Mouse (Mus musculus): ENCODE measurements around the gene Pilrb1.

The Pilrb1 gene

DNA sequence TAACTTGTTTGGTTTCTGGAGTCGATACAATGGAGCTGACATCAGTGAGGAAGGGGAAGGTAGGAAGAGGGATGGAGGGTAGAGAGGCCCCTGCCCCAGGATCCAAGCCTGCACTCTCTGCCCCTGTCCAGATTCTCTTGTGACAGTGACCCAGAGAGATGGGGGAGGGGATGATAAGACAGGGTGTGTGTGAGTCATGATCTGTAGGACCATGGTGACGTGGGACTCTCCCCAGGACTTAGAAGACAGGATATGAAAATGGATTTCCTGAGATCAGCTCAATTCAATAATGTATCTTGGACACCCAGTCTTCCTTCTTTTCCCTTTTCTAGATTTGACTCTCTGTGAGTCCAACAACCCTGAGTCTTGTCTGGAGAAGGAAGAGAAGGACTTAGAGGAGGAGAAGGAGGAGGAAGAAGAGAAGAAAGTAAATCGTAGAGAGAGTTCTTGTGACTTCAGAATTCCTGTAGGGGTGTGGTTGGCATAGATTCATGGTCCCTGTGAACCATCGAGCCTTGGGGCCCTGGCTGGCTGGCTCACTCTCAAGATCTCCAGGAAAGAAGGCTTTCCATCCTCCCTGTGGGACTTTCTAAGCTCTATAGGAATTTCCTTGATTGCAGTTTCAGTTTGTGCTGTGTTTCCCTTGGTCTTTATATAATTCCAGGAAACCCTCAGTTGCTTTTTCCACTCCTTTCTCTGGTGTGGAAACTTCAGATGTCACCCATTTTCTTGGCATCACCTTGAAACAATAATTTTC, 40.3 kb downstream of the Pilrb1 start:
- Histone ChIP-seq H3K27me3 (ENCODE audit: control insufficient read depth, insufficient read depth, low read length, poor library complexity, severe bottlenecking) (no peaks in the 10 kb centered on the region), H3K36me3 (ENCODE audit: control insufficient read depth, insufficient read depth, low read length, poor library complexity, severe bottlenecking) (no peaks in the 10 kb centered on the region)
- no peak for DNase-seq (ENCODE audit: low read depth, low spot score)

DNA sequence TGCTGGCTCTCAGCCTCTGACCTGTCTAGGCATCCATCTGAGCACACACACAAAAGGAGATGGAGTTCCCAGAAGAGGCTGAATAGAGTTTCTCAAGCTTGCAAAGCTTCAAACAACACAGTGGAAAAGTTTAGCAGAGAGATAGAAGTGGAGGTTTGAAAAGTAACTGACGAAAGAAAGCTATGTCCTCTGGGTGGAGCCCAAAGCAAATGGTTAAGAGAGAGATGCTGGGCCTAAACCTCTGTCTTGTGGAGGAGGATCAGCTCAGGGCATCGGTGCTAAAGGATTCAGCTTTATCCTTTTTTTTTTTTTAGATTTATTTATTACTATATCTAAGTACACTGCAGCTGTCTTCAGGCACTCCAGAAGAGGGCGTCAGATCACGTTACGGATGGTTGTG, 49.6 kb downstream of the Pilrb1 start:
- Histone ChIP-seq H3K36me3 (ENCODE audit: control insufficient read depth, insufficient read depth, low read length, poor library complexity, severe bottlenecking) (no peaks in the 10 kb centered on the region), H3K27me3 (ENCODE audit: control insufficient read depth, insufficient read depth, low read length, poor library complexity, severe bottlenecking) (no peaks in the 10 kb centered on the region)
- DNase-seq (ENCODE audit: low read depth, low spot score) = no peak

DNA sequence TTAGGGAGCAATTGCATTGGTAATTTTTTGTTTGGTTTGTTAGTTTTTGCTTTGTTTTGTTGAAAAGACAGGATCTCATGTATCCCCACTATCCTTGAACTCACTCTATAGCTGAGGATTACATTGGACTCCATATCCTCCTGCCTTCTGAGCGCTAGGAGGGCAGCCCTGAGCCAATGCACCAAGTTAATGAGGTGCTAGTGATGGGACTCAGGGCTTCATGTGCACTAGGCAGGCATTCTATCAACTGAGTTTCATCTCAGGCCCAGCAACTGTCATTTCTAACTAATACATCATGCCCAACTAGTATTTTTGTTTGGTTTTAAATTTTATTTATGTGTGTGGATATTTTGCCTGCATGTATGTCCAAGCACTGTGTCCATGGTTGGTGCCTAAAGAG, 51.7 kb downstream of the Pilrb1 start:
- H3K27me3 ChIP-seq (ENCODE audit: control insufficient read depth, insufficient read depth, low read length, poor library complexity, severe bottlenecking) = no peaks in the 10 kb centered on the region
- DNase-seq (ENCODE audit: low read depth, low spot score) = no peak
- no peaks in the 10 kb centered on the region for H3K36me3 ChIP-seq (ENCODE audit: control insufficient read depth, insufficient read depth, low read length, poor library complexity, severe bottlenecking)
